Mouse (Mus musculus) lung, embryonic 14.5 days (tissue): ENCODE results near the gene Tepsin. TPM values are rescaled to one million over a fixed set of nuclear protein-coding genes. Genes with fewer than 3 reads are reported as not detected.

Experiments
- ATAC-seq: fragments of 200-750 bp; cut with Nextera tagmentation; 2 replicates; pipeline ENCODE4 v1.8.0; 2017; ENCODE audit warnings: mild to moderate bottlenecking, moderate TSS enrichment, moderate library complexity; ENCODE audit not compliant: insufficient read depth
- DNase-seq: peaks from one replicate; pipeline ENCODE4 v3.0.0-alpha.2; 2015
- H3K27ac ChIP-seq: fragments of 300-500 bp; sonication (generic); 2 replicates; pipeline ENCODE4 v1.5.1; 2014; ENCODE audit warnings: low read depth, mild to moderate bottlenecking, moderate library complexity
- H3K27me3 ChIP-seq: fragments of 300-500 bp; sonication (generic); 2 replicates; pipeline ENCODE4 v1.6.1; 2014; ENCODE audit warnings: low read length, control low read depth; ENCODE audit not compliant: insufficient read depth
- H3K36me3 ChIP-seq: fragments of 300-500 bp; sonication (generic); 2 replicates; pipeline ENCODE4 v1.6.1; 2014; ENCODE audit warnings: control low read depth; ENCODE audit not compliant: insufficient read depth
- H3K4me1 ChIP-seq: fragments of 300-500 bp; sonication (generic); 2 replicates; pipeline ENCODE4 v1.6.1; 2014; ENCODE audit warnings: antibody characterized with exemption, control low read depth; ENCODE audit not compliant: insufficient read depth
- H3K4me2 ChIP-seq: fragments of 300-500 bp; sonication (generic); 2 replicates; pipeline ENCODE4 v1.6.1; 2014; ENCODE audit warnings: mild to moderate bottlenecking
- H3K4me3 ChIP-seq: fragments of 300-500 bp; sonication (generic); 2 replicates; pipeline ENCODE4 v1.5.1; 2014; ENCODE audit warnings: low read depth, low read length
- H3K9ac ChIP-seq: fragments of 300-500 bp; sonication (generic); 2 replicates; pipeline ENCODE4 v1.6.1; 2014
- H3K9me3 ChIP-seq: fragments of 300-500 bp; sonication (generic); 2 replicates; pipeline ENCODE4 v1.6.1; 2016; ENCODE audit warnings: low read depth, low read length, control low read depth
- CTCF ChIP-seq: IDR thresholded peaks from 2 replicates; pipeline ENCODE4 v1.5.1; 2016; ENCODE audit warnings: antibody characterized with exemption, low read depth
- WGBS: fragments of 180-500 bp; shearing (Covaris S2); extraction: QIAGEN DNeasy Blood & Tissue Kit; methylation state at CpG from one replicate; pipeline ENCODE4 v1.1.7; 2014; 5-methylcytosine and 5-hydroxymethylcytosine counted together
- microRNA-seq: library from miRNA; unstranded; fragments of <30 nt; microRNA quantifications from one replicate; pipeline ENCODE4, GENCODE M21; 2016; ENCODE audit warnings: borderline number of aligned reads
- polyA plus RNA-seq: library from polyadenylated mRNA; unstranded; fragments of >200 nt; fragmentation: Nextera tagmentation; extraction: Ambion mirVana; gene quantifications from 2 replicates; pipeline ENCODE4 v1.2.1, GENCODE M21; 2014

The Tepsin gene
- polyA plus RNA-seq, 1 experiment from 2014 or later: 17.1 TPM

DNA sequence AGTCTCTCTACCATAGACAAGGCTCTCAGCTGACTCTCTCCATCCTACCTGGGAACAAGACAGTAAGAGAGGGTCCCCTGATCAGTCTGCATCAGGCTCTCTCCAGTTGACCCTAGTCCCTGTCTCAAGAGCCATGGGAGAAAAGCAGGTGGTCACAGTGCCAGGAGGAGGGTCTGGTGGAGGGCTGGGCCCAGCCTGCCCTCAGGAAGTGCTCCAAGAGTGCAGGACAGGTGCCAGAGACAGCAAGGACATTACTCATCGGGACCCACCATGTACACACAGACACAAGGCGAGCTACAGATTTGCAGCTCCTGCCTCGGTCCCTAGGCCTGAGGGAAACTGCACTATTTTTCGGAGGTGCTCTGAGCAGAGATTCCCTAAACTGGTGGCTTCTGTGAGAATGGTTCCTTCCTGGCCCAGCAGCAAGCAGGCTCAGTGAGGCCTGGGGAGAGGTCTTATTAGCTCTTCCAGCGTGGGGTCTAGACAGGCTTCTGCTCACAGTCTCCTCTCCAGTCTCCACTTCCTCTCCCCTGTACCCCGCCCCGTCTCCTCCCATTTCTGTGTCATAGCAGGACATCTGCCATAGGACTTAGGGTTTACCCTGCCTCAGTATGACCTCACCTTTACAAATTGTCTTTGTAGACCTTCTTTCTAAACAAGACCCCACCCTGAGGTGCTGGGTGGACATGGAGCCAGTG lies 56.2 kb downstream of the Tepsin start:
- H3K4me3 ChIP-seq: no peak overlapping the region
- no peaks in the 10 kb centered on the region for H3K9me3 ChIP-seq
- H3K9ac ChIP-seq: no peak overlapping the region
- H3K4me1 ChIP-seq: peaks cover 7% of the 10 kb centered on the region; the same call in 1 of the 2 replicates
- no peaks in the 10 kb centered on the region for H3K36me3 ChIP-seq
- peaks cover 15% of the 10 kb centered on the region for H3K27me3 ChIP-seq
- no peak overlapping the region for H3K4me2 ChIP-seq
- peak overlapping the region; percentile 65; the same call in 1 of the 2 replicates for H3K27ac ChIP-seq
- WGBS: 56% methylated on average over 7 of the region's 7 CpGs
- DNase-seq (no peak), ATAC-seq (no peak)
- TF ChIP-seq CTCF: no peak

DNA sequence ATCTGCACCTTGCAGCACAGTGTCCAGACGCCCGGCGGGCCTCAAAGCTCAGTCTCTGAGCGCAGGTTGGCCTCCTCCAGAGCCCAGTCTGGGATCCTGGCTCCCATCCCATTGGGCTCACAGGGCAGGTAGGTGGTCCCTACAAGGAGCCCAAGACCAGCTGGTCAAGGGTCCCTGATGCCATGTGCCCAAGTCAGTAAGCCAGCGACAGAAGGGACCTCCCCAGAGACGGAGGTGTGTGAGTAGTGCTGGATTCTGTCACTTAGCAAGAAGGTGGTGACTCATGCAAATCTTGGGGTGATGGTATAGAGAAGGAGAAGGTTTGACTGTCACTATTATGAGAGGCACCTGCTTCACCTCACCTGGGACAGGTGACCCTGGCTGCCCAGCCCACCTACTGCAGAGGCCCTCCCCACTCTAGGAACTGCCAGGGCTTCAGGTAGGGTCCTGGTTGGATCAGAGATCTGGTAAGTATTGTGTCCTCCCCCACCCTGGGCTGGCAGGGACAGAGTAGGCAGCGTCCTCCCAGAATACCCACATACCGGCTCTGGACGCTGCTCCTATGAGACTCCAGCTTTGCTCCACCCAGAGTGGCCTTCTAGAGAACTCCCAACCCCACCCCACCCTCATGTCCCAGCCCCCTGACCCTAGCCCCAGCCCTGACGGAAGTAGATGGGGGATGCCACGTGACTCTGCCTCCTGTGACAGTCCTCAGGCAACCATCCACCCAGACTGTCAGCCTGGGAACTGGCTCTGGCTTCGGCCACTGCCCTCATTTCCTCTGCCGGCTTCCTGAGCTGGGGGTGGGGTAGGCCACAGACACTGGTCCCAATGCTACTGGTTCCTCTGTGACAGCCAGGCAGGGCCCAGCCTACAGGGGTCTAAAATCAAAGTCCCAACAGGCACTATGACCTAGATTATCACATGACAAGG lies 57.1 kb downstream of the Tepsin start:
- DNase-seq (peak; percentile 69), ATAC-seq (peak; percentile 54; the same call in 1 of the 2 replicates)
- Histone ChIP-seq H3K36me3 (no peaks in the 10 kb centered on the region), H3K4me1 (peaks cover 7% of the 10 kb centered on the region; the same call in 1 of the 2 replicates), H3K27ac (peak overlapping the region; percentile 65; the same call in 1 of the 2 replicates), H3K4me2 (peak overlapping the region; percentile 31; the same call in 1 of the 2 replicates), H3K9ac (no peak overlapping the region), H3K9me3 (no peaks in the 10 kb centered on the region), H3K27me3 (peaks cover 6% of the 10 kb centered on the region), H3K4me3 (no peak overlapping the region)
- WGBS: 57% methylated on average over 13 of the region's 13 CpGs
- no peak for TF ChIP-seq CTCF

Small RNA genes within 50 kb of the gene (microRNA-seq; reads per million reads assigned to microRNA genes)
- not detected for gene Gm25948

Other genes starting within 250 kb of the Tepsin start
- gene Chmp6, start 185.3 kb downstream of the Tepsin start, polyA plus RNA-seq: 94.3 and 104 TPM in 2 replicates
- 20.4 and 20.5 TPM in 2 replicates for gene Baiap2, start 156.0 kb downstream of the Tepsin start, polyA plus RNA-seq
- 2.2 and 2.3 TPM in 2 replicates for gene Aatk, start 51.6 kb downstream of the Tepsin start, polyA plus RNA-seq
- 22.1 and 27.3 TPM in 2 replicates for gene Cep131, start 11.9 kb downstream of the Tepsin start, polyA plus RNA-seq
- gene Ndufaf8, start 197 bp upstream of the Tepsin start, polyA plus RNA-seq: 76.7 and 88.6 TPM in 2 replicates
- 77.2 and 83.9 TPM in 2 replicates for gene Slc38a10, start 52.6 kb upstream of the Tepsin start, polyA plus RNA-seq
- gene Bahcc1, start 134.2 kb upstream of the Tepsin start, polyA plus RNA-seq: 14.3 and 15.6 TPM in 2 replicates
- 2,614 and 2,926 TPM in 2 replicates for gene Actg1, start 249.8 kb upstream of the Tepsin start, polyA plus RNA-seq